Mouse (Mus musculus) urinary bladder, postnatal 14 days (tissue): ENCODE results near the gene Mpnd.

Source experiments
- DNase-seq: peaks from one replicate; pipeline ENCODE4 v3.0.0; 2021; ENCODE audit warnings: low spot score

The Mpnd gene

DNA sequence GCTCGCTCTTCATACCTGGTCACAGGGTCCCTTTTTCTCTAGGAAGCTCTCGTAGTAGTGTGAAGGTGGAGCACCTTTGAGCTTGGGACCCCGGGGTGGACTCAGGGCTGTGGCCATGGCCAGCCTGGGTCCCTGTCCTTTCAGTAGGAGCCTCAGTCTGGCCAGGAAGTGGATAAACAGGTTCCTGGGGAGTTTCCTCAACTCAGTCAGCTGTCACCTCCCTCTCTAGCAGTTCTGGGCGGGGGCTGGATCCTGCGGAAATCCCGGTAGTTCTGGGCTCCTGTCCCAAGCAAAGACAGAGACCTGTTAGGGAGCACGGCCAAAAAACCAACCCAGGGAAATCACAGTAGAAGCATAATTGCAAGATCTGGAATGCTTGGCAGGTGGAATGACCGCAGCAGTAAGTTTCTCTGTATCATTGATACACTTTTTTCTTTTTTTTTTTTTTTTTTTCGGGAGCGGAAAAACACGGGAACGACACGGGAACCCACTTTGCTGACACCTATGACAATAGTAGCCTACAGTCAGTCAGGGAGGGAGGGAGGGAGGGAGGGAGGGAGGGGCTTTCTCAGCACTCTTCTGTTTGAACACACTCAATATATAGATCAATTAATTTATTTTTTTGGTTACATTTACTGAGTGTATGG lies at the start of gene Mpnd, which contains the start of gene Stap2:
Gene Mpnd, plus strand, starts transcription at position 297 of the 647 bp plus-strand sequence.
Gene Stap2, minus strand, starts transcription at position 170 of the 647 bp plus-strand sequence.
- DNase-seq = peak; percentile 70

DNA sequence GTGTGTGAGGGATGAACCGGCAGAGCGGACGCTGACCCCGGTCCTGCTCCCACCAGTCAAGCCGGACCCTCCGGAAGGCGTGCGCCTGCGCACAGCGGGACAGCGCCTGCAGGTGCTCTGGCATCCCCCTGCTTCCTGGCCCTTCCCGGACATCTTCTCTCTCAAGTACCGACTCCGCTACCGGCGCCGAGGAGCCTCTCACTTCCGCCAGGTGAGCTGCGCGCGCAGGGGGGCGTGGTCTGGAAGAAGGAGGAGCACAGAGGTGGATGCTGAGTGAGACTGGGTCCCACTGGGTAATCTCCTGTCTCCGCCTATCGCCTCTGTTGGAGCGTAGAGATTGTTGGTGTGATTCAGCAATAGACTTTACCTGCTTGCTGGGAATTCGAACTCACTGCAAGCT lies 49.4 kb upstream of the Mpnd start:
- peak; percentile 90 for DNase-seq

DNA sequence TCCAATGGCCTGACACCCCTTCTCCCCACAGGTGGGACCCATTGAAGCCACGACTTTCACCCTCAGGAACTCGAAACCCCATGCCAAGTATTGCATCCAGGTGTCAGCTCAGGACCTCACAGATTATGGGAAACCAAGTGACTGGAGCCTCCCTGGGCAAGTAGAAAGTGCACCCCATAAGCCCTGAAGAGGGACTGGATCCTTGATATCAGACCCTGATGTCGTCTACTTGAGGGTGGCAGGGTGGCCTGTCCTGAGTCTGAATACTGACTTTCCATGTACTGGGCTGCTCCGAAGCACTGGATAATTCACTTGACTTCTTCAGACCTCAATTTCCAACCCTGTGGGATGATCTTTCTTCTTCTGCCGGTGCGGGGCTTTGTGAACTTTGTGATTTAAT lies 48.9 kb upstream of the Mpnd start:
- DNase-seq = peak; percentile 2

DNA sequence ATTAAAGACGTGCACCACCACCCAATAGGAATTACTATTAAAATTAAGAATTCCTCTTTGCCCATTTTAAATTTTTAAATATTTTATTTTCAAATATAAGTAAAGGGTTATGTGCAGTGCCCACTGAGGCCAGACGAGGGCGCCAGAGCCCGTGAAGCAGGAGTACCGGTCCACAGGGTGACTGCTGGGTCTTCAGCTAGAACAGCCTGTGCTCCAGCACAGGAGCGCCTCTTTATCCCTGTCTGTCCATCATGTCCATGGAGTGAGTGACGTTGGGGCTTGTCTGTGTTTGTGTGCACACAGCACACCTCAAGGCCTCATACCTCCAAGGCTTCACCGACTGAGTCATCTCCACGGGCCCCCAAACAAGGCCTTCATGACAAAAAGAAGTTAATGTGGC lies 48.3 kb upstream of the Mpnd start:
- DNase-seq = peak; percentile 80

DNA sequence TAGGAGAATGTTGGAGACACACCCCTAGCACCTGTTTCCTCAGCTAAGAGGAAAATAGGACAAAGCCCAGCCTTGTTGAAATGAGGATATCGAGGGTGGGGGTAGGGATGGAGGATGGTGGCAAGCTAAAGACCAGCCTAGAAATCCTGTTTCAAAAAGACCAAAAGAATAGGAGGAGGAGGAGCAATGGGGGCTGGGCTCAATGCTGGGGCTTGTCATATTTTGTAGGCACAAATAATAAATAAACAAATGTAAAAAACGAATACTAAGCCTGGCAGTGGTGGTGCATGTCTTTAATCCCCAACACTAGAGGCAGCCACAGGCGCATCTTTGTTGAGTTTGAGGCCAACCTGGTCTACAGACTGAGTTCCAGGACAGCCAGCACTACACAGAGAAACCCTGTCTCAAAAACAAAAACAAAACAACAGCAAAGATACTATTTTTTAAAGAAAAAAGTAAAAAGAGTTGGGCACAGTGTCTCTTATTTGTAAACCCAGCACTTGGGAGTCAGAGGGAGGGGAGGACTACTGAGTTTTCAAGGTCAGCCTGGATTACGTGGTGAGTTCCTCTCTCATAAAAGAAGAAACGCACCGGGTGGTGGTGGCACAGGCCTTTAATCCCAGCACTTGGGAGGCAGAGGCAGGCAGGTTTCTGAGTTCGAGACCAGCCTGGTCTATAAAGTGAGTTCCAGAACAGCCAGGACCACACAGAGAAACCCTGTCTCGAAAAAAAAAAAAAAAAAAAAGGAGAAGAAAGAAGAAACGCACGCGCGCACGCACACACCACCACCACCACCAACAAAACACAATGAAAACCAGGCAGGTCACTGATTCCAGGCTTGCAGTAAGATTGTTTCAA lies 47.6 kb upstream of the Mpnd start:
- peak; percentile 2 for DNase-seq

DNA sequence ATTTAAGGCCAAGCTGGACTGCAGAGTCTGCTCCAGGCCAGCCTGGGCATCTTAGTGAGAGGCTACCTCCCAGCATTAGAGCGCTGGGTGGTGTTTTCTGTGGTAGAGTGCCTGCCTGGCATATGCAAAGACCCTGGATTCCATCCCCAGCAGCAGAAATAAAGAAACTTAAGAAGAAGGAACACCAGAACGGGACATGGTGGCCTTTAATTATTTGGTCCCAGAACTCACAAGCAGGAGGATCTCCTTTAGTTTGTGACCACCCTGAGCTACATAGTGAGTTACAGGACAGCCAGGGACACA lies 47.0 kb upstream of the Mpnd start:
- no peak for DNase-seq

DNA sequence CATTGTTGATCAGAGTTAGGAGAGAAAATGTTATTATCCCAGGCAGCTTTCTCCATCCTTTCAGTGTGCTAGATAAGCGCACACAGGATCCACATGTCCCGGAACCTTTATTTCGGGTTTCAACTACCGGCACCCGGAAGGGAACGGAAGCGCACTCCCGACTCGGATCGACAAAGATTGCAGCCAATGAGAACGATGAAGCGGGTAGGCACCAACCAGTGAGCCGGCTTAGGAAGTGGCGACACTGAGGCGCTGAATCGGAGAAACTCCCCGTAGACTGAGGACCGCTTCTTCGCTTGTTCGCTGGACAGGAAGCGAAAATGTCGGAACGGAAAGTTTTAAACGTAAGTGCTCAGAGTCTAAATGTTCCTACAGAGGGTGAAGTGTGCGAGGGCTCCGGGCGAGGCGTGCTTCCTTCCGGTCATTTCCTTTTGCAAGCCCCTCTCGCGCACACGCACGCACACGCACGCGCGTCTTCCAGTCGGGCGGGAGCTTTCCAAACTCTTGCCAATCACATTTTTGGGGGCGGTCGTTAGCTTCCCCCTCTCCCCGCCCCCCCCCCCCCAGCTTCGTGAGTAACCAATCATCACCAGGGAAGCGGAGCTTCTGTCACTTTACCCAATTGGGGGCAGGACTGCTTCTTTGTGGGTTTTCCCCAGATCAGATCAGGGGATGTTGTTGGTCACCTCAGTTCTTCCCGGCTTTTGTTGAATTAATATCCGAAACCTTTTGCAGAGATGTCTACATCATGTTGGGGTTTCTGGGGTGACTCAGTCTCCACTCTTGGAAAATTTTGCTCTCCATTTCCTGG lies 46.4 kb upstream of the Mpnd start, which contains the start of gene Yju2:
Gene Yju2, plus strand, starts transcription at position 182 of the 811 bp plus-strand sequence.
- peak; percentile 91 for DNase-seq

DNA sequence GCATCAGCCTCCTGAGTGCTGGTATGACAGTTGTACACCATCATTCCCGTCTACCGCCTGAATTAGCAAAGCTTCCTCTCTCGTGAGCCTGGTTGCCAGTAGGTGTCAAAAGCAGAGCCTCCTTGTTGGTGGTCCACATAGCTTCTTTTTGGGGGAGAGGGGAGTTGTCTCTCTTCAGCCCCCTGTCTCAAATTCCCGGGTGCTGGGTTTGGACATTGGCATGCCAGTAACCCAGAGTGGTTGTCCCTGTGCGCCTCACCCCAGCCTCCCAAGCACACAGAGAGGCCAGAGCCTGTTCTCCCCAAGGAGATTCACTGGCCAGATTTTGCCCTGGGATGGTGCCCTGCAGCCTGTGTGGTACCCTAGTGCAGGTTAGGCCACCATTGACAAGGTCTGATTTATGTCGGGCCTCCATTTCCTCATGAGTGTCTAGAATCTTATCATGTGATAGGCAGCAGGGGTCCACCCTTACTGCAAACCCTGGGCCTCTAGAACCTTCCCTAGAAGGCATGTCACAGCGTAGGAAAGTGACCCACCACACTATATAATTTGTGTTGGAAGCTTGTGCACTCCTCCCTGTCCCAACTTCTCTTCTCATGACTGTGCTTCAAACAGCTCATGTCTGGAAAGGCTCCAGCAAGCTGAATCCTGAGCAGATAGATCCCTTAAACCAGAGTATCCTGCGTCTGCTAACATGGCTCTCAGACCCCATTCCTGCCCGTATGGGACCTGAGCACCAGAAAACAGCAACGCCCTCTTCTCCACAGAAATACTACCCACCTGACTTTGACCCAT lies 45.4 kb upstream of the Mpnd start:
- DNase-seq = peak; percentile 3

DNA sequence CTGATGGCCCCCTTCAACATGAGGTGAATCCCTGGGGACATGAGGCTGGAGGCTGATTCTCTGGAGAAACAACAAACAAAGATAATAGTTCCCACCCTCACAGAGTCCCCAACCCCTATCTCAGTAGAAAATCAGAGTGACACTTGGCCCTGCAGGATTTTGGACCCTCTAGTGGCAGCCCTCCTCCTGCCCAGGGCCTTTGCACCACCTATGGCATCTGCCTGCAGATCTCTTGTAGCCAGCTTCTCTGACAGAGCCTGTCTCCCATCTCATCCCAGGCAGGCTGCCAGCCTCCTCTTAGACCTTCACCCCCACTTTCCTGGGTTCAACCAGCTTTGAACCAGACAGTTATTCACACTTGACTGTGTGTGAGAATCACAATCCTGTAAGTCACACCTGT lies 44.7 kb upstream of the Mpnd start:
- peak; percentile 2 for DNase-seq

DNA sequence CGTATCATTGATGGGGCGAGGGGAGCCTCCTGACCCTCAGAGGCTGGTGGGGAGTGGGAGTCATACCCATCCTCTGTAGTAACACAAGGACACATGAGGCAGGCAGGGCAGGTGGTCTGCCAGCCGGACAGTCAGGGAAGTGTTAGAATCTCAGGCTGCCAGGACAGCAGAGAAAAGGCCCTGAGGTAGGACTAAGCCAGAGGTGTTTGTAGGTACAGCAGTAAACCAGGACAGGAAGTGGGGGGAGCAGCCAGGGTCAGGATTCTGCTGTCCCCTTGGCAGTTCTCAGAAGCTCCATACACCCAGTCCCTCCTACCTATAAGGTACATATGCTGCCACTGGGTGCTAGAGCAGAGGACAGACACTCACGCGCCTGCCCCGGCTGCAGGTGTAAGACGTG lies 43.9 kb upstream of the Mpnd start:
- DNase-seq = no peak

DNA sequence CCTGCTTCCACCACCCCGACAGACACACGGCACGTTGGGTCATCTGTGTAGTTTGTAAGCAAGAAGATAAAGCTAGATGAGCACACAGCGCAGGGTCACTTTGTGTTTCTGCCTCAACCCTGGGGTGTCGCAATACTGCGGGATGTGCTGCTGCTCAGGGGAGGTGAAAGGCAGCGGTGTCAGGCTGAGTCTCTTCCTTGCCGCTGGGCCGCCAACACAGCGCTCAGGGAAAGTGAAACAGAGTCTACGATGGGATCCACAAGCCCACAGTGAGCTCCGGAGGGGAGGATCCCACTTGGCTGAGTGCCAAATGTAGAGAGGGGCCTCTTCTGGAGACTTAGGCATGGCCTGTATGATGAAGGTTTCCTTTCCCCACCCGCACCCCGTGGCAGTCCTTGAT lies 42.3 kb upstream of the Mpnd start:
- peak; percentile 4 for DNase-seq

DNA sequence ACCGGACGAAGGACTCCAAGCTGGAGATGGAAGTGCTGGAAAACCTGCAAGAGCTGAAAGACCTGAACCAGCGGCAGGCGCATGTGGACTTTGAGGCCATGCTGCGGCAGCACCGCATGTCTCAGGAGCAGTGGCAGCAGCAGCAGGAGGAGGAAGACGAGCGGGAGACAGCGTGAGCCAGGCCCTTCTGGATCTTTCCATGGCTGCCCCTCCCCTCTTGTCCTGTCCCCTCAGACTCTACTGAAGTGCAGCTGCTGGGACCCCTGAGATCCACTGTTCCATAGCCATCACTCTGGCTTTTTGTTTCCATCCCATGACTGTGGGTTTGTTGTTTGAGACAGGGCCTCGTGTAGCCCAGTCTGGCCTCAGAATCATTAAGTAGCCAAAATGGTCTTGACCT lies 41.0 kb upstream of the Mpnd start:
- DNase-seq = no peak

DNA sequence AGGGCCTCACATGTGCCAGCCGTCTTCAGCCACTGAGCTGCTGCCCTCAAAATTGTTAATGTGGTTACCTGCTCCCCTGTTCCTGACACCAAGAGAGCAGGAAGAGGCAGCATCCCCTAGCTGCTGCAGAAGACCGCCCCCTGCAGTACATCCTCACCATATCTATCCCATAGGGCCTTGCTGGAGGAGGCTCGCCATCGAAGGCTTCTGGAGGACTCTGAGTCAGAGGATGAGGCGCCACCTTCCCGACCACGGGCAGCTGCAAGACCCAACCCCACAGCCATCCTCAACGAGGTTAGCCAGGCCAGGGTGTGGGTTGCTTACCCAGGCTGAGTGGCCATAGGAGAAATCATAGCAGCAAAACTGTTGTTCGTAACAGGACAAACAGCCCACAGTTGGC lies 40.5 kb upstream of the Mpnd start:
- no peak for DNase-seq

DNA sequence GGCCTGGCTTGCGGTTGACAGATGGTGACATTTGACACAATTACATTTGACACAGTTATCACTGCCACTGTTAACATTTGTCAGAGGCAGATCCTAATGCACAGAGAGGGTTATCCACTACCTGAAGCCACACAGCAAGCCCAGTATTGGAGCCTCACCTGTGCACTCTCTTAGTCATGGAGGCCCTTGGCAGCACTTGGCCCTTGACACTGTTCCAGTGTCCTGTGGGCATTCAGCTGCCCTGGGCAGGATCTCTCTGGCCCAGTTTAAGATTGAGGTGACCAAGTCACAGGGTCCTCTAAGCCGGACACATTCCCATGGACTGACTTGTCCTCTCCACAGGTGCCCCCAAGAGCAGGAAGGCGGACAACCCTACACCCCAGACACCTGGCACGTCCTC lies 38.3 kb upstream of the Mpnd start:
- DNase-seq = no peak

DNA sequence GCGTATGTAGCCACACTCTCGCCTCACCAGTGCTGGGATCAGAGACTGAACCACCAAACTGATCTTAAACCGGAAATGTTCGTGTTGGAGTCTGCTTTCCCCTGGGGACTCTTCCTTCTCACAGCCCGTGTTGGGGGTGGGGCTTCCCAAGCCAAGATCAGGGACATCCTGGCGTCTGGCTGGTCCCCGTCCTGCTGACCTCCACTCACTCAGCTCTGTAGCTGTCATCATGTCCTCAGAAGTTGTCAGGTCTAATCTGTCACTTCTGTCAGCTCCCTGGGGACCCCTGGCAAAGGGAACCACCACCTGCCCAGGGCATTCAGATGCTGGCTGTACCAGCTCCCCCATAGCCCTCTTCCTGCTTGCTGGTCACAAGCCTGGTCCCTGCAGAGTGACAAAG lies 37.3 kb upstream of the Mpnd start:
- DNase-seq = no peak

DNA sequence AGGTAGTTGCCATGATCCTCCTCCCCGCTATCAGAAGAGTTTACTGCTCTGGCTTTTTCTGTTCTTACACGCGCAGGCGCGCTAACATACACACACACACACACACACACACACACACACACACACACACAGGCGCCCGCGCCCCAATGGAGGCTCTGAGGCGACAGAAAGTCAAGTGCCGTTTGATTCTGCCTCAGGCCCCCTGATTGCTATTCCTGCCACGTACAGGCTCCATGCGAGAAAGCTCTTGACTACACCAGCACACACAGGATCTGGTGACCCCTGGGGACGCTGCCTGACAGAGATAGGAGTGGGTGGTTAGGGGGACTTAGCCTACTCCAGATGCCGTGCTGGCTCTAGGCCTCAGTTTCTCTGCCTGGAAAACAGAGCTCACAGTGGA lies 36.0 kb upstream of the Mpnd start:
- no peak for DNase-seq

DNA sequence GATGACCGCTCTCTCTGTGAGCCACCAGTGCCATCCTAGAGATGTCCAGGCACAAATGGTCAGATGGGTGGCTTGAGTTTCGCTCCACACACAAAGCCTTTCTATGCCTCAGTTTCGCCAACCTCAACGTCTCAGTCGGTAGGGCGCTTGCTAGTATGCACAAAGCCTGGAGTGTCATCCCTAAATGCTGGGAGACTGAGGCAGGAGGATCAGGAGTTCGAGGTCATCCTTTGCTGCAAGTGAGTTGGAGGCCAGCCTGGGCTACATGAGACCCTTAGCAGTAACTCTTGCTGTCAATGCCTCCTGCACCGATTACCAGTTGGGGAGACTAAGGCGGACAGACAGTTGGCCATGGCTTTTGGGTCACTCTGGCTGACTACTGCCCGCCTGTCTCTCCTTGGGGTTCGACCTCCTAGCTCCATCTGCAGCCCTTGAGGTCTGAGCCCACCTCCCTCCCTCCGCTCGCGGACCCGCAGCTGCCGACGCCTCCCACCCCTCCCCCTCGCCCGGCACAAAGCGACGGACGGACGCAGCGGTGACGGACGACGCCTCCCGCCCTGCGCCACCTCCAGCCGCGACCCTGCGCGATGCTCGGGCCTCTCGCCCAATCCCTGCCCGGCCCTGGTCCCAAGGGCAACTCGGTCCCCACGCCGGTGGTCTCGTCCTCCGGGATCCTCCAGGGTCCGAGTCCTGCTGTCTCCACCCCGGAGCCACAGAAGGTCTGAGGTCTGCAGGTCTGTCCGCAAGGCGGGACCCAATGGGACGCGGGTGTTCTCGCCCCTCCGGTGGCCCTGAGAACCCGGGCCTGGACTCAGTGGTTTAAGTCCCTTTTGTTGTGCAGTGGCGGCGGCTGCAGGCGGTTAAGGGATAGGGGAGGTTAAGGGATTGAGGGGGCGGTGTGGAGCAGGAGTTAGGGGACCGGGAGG lies 35.3 kb upstream of the Mpnd start, which contains the start of gene Shd:
Gene Shd, plus strand, starts transcription at position 502 of the 926 bp plus-strand sequence.
- DNase-seq = no peak

DNA sequence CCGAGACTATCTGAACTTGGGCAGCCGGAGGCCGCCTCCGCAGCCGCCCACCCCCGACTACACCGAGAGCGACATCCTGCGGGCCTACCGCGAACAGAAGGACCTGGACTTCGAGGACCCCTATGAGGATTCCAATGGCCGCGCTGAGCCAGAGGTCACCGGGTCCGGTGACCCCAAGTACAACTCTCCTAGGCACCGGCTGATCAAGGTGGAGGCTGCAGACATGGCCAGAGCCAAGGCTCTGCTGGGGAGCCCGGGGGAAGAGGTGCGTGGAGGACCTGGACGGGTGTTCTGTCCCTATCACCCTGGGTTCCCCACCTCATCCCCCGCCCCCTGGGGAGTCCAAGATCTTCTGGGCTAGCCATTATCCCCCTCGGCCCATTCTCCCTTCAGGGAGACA lies 34.1 kb upstream of the Mpnd start:
- no peak for DNase-seq

DNA sequence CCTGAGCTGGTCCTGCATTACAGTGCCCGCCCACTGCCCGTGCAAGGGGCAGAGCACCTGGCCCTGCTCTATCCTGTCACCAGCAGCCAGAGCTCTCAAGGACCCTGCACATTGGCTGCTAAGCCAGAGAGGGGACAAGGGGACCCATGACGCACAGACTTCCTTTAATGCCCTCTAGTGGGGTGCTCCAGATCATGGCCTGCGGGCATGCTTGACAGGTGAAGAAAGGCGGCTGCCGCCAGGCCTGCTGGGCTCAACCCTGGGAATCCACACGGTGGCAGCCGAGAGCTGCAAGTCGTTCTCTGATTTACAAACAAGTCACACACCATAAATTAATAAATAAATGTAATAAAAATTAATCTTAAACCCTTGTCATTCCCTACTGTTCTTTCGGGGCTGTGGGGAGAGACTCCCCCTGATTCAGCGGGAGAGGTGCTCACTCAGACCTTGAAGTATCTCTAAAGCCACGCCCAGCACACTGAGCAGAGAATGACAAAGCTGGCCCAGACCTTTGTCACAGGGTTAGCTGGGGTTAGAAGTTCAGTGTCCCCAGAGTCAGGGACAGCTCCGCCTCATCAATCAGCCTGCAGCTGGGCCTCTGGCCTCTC lies 29.2 kb upstream of the Mpnd start:
- peak; percentile 81 for DNase-seq

DNA sequence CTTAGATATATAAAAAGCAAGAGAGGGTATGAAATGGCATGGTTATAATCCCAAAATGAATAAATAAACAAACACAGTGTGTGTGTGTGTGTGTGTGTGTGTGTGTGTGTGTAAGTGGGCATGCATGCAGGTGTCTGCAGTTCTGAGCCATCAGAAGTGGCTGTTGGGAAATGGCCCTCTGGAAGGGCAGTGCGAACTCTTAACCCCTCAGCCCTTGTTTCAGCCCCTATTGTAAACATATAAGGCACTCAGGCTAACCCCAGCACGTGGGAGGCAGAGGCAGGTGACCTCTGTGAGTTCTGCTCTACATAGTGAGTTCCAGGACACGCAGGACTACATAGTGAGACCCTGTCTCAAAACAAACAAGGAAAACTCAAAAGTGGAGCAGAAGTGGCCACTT lies 28.2 kb upstream of the Mpnd start:
- no peak for DNase-seq
